Mouse (Mus musculus) layer of hippocampus, adult 9-11 months (tissue): ENCODE data around the gene Spag9.
A peak's percentile ranks its signal among the peaks of the same experiment; 100 is the strongest.

Experiments used
- DNase-seq: peaks from one replicate; pipeline ENCODE4 v3.0.0; 2022

The Spag9 gene

DNA sequence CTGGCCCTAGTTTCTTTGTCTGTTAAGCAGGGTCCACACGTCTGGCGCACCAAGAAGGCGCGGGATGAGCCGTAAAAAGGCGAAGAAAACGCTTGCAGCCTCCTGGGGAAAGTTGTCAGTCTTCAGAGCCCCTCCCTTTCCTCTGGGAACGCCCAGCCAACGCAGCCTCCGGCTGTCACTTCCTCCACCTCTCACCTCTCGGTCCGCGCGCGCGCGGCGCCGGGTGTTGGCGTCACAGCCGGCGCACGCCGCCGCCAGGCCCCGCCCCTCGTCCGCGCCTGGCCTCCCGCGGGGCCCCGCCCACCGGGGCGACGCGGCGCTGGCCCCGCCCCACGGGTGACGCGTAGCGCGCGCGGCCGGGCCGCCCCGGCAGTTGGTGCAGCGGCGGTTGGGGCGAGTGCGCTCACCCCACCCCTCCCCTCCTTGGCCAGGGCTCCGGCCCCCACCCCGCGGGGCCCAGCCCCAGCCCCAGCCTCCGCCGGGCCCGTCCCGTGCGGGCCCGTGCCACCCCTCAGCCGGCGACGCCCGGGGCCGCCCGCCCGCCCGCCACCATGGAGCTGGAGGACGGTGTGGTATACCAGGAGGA, at the start of gene Spag9:
Spag9 (plus strand) TSS at position 372 of the 586 bp plus-strand sequence.
- DNase-seq: peak; percentile 95

DNA sequence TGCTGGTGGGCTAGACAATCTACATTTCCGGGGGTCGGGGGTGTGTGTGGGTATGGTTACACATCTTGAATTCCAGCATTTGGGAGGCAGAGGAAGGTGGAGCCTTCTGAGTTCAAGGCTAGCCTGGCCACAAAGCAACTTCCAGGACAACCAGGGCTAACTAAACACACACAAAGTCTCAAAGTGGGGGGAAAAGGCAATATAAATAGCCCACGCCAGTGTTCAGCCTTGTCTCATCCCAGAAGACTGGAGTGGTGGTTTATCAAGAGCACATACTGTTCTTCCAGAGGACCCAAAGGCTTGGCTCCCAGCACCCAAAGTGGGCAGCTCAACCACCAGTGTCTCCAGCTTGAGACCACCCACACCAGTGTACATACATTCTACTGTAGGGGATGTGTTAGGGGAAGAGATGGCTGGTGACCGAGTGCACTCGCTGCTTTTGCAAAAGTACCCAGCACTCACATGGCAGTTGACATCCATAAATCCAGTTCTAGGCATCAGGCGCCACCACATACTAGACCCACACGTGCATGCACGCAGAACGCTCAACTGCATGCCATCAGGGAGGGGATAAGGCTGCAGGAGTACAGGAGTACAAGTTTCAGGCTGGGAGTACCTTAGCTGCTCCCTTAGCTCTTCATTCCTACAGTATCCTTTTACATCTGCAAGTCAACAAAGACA, 46.9 kb upstream of the Spag9 start:
- DNase-seq: no peak

DNA sequence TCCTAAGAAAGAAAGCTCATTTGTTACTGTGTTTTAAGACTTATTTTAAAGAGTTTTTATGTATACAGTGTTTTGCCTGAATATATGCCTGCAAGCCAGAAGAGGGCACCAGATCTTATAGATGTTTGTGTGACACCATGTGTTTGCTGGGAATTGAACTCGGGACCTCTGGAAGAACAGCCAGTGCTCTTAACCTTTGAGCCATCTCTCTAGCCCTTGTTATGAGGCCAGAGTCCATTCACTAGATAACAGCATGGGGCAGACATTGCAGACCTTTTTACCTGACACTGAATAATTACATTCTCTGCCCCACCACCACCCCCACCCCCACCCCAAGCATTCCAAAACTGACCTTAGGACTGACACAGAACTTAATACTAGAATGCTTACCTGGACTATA, 45.8 kb upstream of the Spag9 start:
- no peak for DNase-seq

DNA sequence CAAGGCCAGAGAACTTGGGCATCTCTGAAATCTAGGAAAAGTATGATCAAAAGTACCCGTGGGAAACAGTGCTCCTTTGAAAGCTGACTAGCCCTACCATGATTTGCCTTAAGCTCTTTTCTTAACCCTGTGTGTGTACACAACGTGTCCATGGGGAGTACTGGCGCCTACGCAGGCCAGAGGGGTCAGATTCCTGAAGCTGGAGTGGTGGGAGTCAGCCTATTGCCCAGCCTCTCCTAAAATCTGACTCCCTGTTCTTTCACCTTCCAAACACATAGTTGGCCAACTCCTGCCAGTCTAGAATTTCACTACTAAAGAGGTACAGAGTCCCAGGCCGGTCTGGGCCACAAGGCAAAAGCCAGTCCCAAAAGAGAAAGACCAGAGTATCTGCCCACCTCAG, 43.5 kb upstream of the Spag9 start:
- no peak for DNase-seq

DNA sequence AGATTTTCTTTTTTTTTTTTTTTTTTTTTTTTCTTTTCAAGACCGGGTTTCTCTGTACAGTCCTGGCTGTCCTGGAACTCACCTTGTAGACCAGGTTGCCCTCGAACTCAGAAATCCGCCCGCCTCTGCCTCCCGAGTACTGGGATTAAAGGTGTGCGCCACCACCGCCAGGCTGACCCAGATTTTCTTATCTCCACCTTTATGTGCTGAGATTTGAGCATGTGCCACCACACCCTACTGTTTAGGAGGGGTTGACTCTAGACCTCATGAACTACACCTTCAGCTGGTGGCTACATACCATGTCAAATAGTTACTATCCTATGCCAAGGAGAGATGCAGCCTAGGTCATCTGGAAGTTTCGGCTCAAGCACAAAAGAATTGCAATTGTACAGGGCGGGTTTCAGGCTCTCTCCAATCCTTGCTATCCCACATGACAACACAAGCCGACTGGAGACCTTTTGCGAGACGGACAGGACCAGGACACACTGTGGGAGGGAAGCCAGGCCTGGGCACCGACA, 41.1 kb upstream of the Spag9 start:
- DNase-seq: no peak

DNA sequence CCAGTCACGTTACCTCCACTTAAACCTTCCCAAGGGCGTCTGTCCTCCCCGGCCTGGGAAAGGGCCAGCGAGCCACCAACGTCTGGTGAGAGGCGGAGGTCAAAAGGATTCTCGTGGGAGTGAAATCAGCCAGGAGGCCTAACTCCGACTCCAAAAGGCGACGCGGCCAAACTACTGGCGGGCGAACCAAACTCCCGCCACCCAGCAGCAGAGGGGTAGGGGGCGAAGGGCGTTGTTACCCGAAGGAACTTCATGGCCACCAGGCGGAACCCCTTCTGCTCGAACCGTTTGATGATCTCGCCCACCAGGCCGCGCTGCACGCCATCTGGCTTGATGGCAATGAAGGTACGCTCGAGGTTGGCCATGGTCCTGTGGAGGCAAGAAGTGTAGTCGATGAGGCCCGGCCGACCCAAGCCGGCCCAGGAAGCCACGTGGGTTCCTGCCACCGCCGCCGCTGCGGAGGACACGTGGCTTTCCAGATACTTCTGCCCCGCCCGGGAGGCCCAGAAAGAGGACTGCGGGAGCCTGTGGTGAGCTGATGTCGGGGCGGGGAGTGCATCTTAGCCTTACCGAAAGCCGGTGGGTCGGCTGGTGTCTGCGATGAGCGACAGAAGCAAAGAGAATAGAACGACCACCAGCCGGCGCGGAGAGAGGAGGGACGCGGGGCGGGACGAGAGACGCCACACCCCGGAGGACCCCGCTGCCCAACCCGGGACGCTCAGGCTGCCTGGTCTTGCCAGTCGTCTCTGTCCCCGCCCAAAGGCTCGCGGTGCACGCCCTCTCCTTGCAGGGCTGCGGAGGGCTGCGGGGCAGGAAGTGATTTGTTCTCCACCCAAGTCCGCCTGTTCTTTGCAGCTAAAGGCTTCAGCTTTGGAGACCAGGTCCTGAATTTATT, 40.4 kb upstream of the Spag9 start:
- DNase-seq: peak; percentile 90

DNA sequence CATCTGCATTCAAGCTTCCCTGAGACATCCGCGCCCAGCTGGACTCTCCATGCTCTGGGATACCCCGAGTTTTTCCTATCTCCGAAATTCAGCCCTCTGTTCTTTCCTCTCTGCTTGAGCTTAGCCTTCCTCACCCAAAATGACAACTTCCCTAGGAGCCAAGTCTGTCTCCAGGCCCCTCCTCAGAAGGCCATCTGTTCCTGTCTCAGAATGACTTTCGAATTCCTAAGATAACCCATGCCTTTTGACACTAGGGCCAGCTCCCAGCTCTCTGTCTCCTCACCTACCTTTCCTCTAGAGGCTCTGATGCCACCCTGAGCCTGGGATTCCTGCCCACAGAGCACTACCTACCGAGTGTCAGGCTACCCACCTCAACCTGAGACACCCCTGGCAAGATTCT, 39.7 kb upstream of the Spag9 start, which contains the start of gene Nme2:
Nme2 (minus strand) TSS at position 101 of the 400 bp plus-strand sequence.
- no peak for DNase-seq

DNA sequence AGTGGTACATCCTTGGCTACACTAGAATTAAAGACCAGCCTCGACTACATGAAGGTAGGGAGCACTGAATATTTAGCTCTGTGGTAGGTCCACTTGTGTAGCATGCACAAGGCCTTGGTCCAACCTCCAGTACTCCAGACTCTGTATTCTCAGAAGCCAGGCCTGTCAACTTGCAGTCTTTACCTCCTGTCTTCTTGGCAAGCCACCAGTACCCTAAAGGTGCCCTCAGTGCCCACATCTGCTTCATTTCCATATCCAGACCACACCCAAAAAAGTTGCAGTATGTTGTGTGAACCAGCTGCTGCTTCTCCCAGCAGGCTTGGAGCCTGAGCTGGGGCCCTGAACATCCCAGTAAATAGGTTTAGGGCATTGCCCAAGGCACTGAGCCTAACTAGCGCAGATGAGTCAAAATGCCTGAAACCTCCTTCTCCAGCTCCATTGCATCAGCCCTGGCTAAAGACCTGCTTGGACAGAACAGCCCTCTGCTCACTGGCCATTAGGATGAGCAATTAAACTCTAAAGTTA, 38.8 kb upstream of the Spag9 start:
- no peak for DNase-seq

DNA sequence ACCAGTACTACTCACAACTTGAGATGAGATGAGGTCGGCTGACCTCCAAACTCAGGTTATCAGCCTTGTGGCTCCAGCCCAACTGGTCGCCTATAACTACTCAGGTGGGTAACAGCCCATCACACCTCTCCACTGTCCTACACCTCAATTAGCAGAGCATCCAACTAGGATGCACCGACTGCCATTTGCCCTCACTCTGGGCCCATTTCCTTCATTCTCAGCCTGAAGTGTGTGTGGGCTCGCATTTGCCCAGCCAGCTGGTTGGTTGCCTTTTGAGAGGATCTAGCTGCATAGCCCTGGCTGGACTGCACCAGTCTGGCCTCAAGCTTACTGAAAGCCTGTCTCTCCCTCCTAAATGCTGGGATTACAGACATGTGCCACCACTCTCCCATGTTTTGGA, 38.1 kb upstream of the Spag9 start:
- no peak for DNase-seq

DNA sequence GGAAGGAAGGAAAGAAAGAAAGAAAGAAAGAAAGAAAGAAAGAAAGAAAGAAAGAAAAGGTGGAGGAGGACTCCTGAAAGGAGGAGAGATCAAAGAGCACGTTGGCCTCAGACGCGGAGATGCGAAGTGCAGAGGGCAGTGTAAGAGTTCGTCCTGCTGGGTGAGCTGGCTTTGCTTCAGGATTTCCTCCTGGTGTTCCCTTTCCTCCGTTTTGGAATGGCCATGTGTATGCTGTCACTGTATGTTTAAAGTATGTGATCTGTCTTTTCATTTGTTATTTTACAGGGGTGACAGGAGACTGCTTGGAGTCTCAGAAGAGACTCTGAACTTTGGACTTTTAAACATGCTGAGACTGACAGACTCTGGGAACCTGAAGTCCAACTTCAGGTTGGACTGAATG, 34.4 kb upstream of the Spag9 start:
- DNase-seq: no peak

DNA sequence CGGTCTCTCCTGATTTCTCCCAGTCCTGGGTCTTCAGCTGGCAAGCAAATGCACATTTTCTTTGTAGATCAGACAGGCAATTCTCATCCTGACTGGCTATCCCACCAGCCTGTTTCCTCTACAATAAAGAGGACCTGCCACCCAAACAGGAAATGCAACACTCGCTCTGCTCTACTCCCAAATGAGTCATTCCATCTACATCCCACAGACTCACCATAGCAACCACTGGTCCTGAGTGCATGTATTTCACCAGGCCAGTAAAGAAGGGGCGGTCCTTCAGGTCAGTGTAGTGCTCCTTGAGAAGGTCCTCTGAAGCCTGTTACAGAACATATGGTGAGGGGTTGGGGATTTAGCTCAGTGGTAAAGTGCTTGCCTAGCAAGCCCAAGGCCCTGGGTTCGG, 32.9 kb upstream of the Spag9 start:
- no peak for DNase-seq

DNA sequence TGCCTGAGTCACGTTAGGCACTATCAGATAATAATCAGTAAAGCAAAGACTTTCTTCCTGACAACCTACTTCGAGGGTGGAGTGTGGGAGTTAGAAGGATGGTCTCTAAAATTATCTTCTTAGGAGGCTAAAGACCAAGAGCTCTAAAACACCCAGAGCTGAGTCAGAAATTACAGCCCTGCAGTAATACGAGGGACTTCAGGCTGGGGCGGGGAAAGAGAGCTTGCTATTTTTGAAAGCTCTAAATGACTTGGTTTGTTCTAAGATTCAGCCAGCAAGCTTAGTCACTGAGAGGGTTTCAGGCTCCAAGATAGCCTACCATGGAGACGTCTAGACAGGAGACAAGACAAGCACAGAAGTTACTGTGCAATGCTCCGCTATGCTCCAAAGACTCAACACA, 30.5 kb upstream of the Spag9 start:
- no peak for DNase-seq

DNA sequence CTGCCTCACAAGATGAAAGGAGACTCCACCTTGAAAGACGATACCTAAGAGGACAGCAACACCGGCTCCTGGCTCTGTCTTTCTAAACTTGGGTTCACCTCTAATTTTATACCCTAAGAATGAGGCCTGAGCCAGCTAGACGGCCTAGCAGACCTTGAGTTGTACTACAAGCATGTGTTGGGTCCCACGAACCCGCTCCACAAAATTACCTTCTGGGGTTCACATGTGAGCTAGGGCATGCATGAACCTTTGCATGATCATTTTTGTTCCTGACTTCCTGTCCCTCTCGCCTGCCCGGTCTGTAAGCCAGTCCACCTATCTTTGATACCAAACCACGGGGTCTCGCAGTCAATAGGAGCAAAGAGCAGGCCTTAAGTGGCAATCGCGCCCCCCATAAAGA, 28.5 kb upstream of the Spag9 start:
- no peak for DNase-seq

DNA sequence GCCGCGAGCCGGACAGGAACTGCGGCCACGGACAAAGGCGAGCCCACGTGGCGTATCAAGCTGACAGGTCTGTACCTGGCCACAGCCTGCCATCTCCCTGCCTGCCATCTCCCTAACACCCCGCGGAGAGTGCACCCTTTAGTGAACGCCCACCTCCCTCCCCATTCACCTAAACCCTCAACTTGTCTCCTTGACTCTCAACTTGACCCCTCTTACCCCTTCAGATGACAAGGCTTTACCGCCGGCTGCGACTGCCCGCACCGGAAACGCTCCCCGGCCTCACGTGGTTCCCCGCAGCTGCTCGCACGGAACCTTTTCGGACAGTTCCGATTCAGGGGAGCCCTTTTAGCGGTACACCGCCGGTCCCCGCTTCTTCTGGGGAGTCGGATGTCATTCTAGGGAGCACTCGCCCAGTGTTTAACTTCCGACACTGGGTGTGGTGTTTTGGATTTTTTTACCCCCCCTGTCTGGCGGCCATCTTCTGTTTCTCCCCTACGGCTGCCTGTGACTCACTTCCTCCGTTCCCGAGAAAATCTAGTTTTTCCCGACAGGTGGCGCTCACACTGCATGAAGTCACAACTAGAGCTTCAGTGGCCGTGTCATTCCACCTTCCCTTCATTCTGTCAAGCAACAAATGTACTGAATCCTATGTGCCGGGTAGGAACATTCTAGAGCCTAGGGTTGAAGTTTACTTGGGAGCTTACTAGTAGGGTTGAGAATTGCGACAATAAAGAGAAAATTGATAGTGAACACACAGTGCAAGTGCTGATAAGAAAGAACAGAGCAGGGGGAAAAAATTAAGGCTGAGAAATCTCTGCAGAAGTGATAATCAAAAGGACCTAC, 27.7 kb upstream of the Spag9 start, which contains the start of the genes Gm20390 and Nme1:
Gm20390 (minus strand) TSS at position 289 of the 843 bp plus-strand sequence.
Nme1 (minus strand) TSS at position 517 of the 843 bp plus-strand sequence.
- DNase-seq: peak; percentile 97

DNA sequence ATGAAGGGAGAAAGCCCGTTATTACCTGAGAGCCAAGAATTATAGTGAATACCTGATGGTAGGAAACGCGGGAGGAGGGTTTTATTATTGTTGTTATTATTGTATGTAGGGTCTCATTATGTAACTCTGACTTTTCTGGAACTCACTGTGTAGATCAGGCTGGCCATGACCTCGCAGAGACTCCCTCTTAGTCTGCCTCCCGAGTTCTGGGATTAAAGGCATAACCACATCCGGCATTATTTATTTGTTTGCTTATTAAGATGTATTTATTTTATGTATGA, 27.1 kb upstream of the Spag9 start:
- no peak for DNase-seq

DNA sequence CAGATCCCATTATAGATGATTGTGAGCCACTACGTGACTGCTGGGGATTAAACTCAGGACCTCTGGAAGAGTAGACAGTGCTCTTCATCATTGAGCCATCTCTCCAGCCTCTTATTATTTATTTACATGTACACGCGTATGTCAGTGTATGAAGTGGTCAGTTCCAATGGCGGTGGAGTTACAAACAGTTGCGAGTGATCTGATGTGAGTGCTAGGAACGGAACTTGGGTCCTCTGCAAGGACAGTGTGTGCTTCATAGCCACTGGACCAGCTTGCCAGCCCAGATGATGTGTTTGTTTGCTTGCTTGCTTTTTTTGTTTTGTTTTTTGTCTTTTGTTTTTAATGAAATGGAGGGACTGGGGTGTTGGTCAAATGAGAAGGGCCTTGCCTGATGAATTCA, 26.7 kb upstream of the Spag9 start:
- DNase-seq: no peak

DNA sequence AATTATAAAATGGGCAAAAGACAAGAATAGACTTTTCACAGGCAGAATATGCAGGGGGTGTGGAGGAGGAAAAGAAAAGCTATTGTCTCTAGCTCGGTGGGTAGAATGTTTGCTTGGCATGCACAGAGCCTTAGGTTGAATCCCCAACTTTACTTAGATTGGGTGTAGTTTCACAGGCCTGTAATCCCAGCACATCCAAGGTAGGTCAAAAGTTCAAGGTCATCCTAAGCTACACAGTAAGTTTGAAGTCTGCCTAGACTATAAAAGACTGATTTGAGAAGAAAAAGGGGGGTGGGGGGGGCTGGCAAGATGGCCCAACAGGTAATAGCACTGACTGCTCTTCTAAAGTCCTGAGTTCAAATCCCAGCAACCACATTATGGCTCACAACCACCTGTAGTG, 26.1 kb upstream of the Spag9 start:
- DNase-seq: no peak

DNA sequence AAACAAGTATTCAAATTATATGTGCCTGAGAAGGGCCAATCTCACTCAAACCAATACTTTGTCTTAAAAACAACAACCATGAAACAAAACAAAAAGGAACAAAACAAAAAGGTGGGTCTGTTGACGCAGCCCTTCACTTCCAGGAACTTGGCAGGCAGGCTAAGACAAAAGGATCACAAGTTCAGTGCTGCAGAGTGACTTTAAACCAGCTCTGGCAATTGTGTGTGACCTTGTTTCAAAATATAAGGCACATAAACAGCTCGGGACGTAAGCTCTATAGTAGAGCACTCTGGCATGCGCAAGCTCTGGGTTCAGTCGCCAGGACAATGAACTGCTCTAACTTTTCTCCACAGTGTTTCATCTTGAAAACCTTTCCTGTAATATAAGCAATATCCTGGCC, 22.9 kb upstream of the Spag9 start:
- no peak for DNase-seq

DNA sequence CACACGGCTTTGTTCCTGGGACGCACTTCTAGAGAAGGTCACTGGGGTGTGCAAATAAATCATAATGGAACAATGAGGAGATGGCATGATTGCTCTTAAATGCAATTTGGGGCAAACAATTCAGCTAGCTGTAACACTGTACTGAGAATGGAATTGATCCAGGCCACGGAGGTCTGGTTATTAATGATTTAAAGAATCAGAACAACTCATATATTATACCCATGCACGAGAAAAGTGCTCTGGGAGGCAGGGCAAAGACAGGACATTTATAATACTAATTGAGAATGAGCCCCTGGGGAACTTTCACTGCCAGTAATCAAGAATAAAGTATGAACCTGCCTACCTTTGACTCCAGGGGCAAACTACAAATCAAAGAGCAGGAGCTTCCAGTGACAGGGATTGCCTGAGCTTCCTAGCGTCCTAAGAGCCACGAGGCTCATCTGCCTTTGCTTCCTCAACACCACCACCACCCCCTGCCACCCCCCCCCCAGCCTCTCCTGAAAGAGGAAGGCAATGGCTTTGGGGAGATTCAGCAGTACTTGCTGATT, 16.3 kb upstream of the Spag9 start:
- DNase-seq: no peak

DNA sequence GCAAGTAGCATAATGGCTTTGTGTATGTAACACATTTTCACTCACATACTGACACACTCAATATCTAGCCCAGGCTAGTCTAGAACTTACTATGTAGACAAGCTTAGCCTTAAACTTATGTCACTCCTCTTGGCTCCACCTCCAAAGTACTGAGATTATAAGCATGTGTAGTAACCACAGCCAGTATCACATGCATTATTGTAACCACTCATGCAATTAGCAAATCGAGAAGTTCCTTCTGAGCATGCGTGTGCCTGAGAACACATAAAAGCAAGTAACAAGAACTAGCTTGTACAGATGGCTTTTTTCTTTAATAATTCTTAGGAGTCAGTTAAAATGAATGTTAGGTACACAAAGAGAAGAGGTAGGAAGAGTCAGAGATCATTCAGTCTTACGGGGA, 11.3 kb upstream of the Spag9 start:
- no peak for DNase-seq

DNA sequence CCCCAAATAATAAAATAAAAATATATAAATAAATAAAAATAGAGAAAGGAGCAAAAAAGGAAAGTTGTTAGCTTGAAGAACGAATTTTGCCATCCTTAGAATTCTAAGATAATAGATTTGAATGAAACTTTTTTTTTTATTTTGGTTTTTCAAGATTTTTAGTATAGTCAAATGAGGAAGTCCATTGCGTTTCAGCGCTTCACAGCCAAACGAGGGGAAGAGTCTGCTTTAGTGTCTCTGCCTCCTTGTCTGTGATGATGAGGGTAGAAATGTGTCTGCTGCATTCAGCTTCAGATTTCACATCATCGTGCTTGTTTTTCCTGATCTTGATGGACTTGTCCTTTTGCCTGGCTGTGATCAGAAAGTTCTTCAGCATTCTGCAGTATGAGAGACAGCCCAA, 10.6 kb upstream of the Spag9 start:
- no peak for DNase-seq

DNA sequence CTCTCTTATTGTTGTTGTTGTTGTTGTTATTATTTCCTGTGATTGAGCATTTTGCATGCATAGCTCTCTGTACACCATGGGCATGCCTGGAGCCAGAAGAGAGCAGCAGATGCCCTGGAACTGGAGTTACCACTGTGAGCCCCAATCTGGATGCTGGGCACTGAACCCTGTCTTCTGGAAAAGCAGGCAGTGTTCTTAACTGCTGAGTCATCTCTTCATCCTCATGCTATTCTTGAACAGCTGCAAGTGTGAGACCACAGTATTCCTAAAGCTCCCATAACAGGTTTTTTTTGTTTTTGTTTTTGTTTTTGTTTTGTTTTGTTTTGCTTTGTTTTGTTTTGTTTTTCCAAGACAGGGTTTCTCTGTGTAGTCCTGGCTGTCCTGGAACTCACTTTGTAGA, 9.6 kb upstream of the Spag9 start:
- no peak for DNase-seq
